Mouse (Mus musculus): ENCODE measurements around the gene Tead4. TPM values are rescaled to one million over a fixed set of nuclear protein-coding genes. Genes with fewer than 3 reads are reported as not detected.

Tead4 gene
- polyA plus RNA-seq, 1 experiment from 2014 or later = 1.5 TPM

DNA sequence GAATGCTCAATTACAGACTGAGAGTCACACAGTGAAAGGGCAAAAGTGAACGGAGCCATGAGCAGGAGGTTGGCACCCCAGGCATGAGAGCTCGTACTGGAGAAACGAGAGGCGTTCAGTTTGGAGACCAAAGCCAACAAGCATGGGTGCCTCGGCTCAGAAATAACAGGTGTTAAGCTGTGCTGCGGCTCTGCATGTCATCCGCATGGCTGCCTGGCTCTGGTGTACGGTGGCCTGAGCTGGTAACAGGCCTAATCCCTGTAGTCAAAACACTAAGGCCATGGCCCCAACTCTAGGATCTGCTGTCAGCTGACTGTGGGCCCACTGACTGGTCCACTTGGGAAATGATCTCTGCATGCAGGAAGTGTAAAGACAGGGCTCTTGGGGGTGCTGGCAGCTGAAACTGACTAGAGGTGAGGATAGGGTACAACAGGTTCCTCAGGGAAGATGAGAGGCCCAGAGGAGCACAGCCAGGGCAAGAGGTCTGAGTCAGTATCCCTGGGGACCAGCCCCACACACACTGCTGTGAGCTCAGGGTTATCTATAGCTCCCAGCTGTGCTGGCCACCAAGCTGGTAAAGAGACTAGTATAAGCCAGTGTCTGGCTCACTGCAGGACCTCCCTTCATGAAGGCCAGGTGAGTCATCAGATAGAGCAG is 35.6 kb downstream of the Tead4 start:
- no peaks in the 10 kb centered on the region for H3K9me3 ChIP-seq (ENCODE audit: control insufficient read depth, low read length)
- no peaks in the 10 kb centered on the region for H3K27me3 ChIP-seq (ENCODE audit: control insufficient read depth, insufficient read depth, low read length)
- no peaks in the 10 kb centered on the region for H3K36me3 ChIP-seq (ENCODE audit: control insufficient read depth, insufficient read depth, low read length)
- no peak overlapping the region for H3K27ac ChIP-seq (ENCODE audit: low read depth, low read length)
- H3K4me3 ChIP-seq (ENCODE audit: low read length) = no peak overlapping the region
- 78% methylated on average over 8 of the region's 8 CpGs for WGBS
- no peaks in the 10 kb centered on the region for H3K4me1 ChIP-seq (ENCODE audit: control insufficient read depth, insufficient read depth, low read length)
- no peak overlapping the region for H3K4me2 ChIP-seq (replicated peaks; ENCODE audit: low read depth, low read length)
- H3K9ac ChIP-seq (ENCODE audit: low read depth, low read length) = no peak overlapping the region
- no peak for ATAC-seq (ENCODE audit: low FRiP score, low TSS enrichment)

DNA sequence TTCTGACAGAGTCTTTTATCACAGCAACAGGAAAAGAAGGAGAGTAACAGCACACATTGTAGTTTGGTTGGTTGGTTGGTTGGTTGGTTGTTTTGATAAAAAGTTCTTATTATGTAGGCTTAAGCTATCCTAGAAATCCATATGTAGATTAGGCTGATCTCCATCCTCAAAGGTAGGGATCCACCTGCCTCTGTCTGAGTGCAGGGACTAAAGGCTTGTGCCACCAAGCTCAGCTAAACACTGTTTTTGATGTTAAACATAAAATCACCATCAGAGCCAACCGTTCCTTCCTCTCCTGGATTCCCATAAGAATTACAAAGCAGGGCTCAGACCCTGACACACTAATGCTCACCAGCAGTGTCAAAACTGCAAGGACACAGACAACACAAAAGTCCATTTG is 39.1 kb downstream of the Tead4 start:
- Histone ChIP-seq H3K4me3 (ENCODE audit: low read length) (no peak overlapping the region), H3K27me3 (ENCODE audit: control insufficient read depth, insufficient read depth, low read length) (no peaks in the 10 kb centered on the region), H3K4me1 (ENCODE audit: control insufficient read depth, insufficient read depth, low read length) (no peaks in the 10 kb centered on the region), H3K4me2 (replicated peaks; ENCODE audit: low read depth, low read length) (no peak overlapping the region), H3K27ac (ENCODE audit: low read depth, low read length) (no peak overlapping the region), H3K9ac (ENCODE audit: low read depth, low read length) (no peak overlapping the region), H3K9me3 (ENCODE audit: control insufficient read depth, low read length) (no peaks in the 10 kb centered on the region), H3K36me3 (ENCODE audit: control insufficient read depth, insufficient read depth, low read length) (no peaks in the 10 kb centered on the region)
- no peak for ATAC-seq (ENCODE audit: low FRiP score, low TSS enrichment)
- 74% methylated on average over 1 of the region's 1 CpGs for WGBS

DNA sequence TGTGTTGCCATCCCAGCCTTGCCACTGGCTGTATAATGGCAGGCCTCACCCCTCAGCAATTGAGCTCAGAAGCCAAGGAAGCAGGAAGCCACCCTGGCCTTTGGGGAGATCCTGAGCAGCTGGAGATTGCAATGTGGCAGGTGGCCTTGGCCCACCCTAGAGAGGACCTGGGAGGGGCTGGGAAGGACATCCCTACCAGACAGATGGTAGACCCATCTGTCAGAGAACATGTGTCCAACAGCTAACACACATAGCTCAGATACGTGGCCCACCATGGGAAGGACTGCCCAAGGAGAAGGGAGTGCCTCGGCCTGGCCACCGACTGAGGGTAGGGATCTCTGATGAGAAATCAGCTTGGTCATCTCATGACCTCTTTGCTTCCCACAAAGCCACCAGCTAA is 41.4 kb downstream of the Tead4 start:
- no peaks in the 10 kb centered on the region for H3K36me3 ChIP-seq (ENCODE audit: control insufficient read depth, insufficient read depth, low read length)
- 92% methylated on average over 3 of the region's 3 CpGs for WGBS
- no peak overlapping the region for H3K27ac ChIP-seq (ENCODE audit: low read depth, low read length)
- no peaks in the 10 kb centered on the region for H3K27me3 ChIP-seq (ENCODE audit: control insufficient read depth, insufficient read depth, low read length)
- no peak for ATAC-seq (ENCODE audit: low FRiP score, low TSS enrichment)
- no peaks in the 10 kb centered on the region for H3K4me1 ChIP-seq (ENCODE audit: control insufficient read depth, insufficient read depth, low read length)
- no peak overlapping the region for H3K4me2 ChIP-seq (replicated peaks; ENCODE audit: low read depth, low read length)
- H3K9ac ChIP-seq (ENCODE audit: low read depth, low read length) = no peak overlapping the region
- H3K4me3 ChIP-seq (ENCODE audit: low read length) = no peak overlapping the region
- no peaks in the 10 kb centered on the region for H3K9me3 ChIP-seq (ENCODE audit: control insufficient read depth, low read length)

DNA sequence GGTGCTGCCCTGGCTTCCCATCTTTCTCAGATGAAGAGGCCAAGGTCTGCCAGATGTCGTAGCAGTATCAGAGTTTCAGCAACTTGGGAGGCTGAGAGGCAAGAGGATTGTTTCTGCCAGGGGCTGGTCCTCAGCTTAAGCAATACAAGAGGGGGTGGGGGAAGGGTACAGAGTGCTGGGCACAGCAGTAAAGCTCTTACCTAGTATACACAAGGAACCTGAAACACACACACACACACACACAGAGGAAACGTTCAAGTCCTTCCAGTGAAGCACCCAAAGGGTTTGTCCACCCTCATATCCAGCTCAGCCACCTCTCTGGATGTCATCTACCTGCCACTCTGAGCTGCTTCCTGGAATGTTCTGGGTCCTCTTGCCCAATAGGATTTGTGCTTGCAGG is 44.7 kb downstream of the Tead4 start:
- Histone ChIP-seq H3K9me3 (ENCODE audit: control insufficient read depth, low read length) (no peaks in the 10 kb centered on the region), H3K27me3 (ENCODE audit: control insufficient read depth, insufficient read depth, low read length) (no peaks in the 10 kb centered on the region), H3K36me3 (ENCODE audit: control insufficient read depth, insufficient read depth, low read length) (no peaks in the 10 kb centered on the region), H3K27ac (ENCODE audit: low read depth, low read length) (no peak overlapping the region), H3K4me1 (ENCODE audit: control insufficient read depth, insufficient read depth, low read length) (no peaks in the 10 kb centered on the region), H3K9ac (ENCODE audit: low read depth, low read length) (no peak overlapping the region), H3K4me3 (ENCODE audit: low read length) (no peak overlapping the region), H3K4me2 (replicated peaks; ENCODE audit: low read depth, low read length) (no peak overlapping the region)
- WGBS = 76% methylated on average over 2 of the region's 2 CpGs
- no peak for ATAC-seq (ENCODE audit: low FRiP score, low TSS enrichment)

DNA sequence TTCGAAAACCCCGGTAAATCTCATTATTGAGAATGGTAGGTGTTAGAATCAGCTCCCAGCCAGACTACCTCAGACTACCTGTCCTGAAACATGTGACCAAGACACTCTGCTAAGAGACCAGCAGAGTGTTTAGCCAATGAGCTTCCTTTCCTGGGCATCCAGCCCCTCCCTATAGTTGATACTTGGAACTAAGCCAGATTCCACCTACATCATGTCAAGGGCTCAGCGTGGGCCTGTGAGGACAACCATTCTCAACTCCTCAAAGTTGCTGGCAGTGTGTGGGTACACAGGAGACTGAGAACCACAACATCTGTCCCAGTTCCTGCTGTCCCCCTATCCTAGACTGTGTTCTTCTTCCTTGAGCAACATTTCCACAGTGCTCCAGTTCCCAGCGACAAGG is 45.3 kb downstream of the Tead4 start:
- Histone ChIP-seq H3K4me3 (ENCODE audit: low read length) (no peak overlapping the region), H3K4me1 (ENCODE audit: control insufficient read depth, insufficient read depth, low read length) (no peaks in the 10 kb centered on the region), H3K9me3 (ENCODE audit: control insufficient read depth, low read length) (no peaks in the 10 kb centered on the region), H3K9ac (ENCODE audit: low read depth, low read length) (no peak overlapping the region), H3K27ac (ENCODE audit: low read depth, low read length) (no peak overlapping the region), H3K4me2 (replicated peaks; ENCODE audit: low read depth, low read length) (no peak overlapping the region), H3K27me3 (ENCODE audit: control insufficient read depth, insufficient read depth, low read length) (no peaks in the 10 kb centered on the region), H3K36me3 (ENCODE audit: control insufficient read depth, insufficient read depth, low read length) (no peaks in the 10 kb centered on the region)
- WGBS = 79% methylated on average over 4 of the region's 4 CpGs
- no peak for ATAC-seq (ENCODE audit: low FRiP score, low TSS enrichment)

DNA sequence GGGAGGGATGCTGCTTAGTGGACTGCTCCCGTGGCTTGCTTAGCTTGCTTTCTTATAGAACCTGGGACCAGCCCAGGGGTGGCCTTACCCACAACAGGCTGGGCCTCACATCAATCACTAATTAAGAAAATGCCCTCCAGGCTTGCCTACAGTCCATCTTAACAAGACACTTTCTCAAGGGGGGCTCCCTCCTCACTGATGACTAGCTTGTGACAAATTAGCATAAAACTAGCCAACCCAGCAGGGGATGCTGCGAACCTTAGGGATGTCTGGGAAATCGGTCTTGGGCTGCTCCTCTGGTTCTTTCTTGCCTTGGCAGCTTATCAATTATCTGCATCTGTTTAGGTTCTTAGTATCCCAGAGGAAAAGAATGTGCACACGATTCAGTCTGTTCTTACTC is 46.1 kb downstream of the Tead4 start:
- no peaks in the 10 kb centered on the region for H3K36me3 ChIP-seq (ENCODE audit: control insufficient read depth, insufficient read depth, low read length)
- WGBS = 71% methylated on average over 4 of the region's 4 CpGs
- ATAC-seq (ENCODE audit: low FRiP score, low TSS enrichment) = no peak
- H3K27me3 ChIP-seq (ENCODE audit: control insufficient read depth, insufficient read depth, low read length) = no peaks in the 10 kb centered on the region
- no peaks in the 10 kb centered on the region for H3K9me3 ChIP-seq (ENCODE audit: control insufficient read depth, low read length)
- H3K4me2 ChIP-seq (replicated peaks; ENCODE audit: low read depth, low read length) = no peak overlapping the region
- H3K4me1 ChIP-seq (ENCODE audit: control insufficient read depth, insufficient read depth, low read length) = no peaks in the 10 kb centered on the region
- H3K9ac ChIP-seq (ENCODE audit: low read depth, low read length) = no peak overlapping the region
- no peak overlapping the region for H3K27ac ChIP-seq (ENCODE audit: low read depth, low read length)
- no peak overlapping the region for H3K4me3 ChIP-seq (ENCODE audit: low read length)

DNA sequence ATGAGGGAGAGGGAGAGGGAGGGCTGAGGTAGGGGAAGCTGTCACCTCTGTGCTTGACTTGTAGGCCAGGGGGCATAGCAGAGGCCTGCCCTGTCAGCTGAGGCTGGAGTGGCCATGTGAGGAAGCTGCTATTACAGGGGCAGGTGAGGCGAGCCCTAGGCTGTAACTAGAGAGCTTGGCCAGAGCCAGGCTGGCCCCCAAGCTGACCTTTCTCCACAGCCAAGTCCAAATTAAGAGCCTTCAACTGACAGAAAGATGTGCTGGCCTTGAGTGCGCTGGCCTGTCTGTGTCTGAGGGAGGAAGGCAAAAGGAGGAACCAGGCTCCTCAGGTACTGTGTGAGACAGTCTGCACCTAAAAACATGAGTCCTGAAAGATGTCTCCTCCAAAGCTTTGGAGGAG is 47.5 kb downstream of the Tead4 start:
- no peak for ATAC-seq (ENCODE audit: low FRiP score, low TSS enrichment)
- no peaks in the 10 kb centered on the region for H3K9me3 ChIP-seq (ENCODE audit: control insufficient read depth, low read length)
- no peak overlapping the region for H3K4me2 ChIP-seq (replicated peaks; ENCODE audit: low read depth, low read length)
- no peaks in the 10 kb centered on the region for H3K36me3 ChIP-seq (ENCODE audit: control insufficient read depth, insufficient read depth, low read length)
- H3K27ac ChIP-seq (ENCODE audit: low read depth, low read length) = no peak overlapping the region
- H3K27me3 ChIP-seq (ENCODE audit: control insufficient read depth, insufficient read depth, low read length) = no peaks in the 10 kb centered on the region
- WGBS = 46% methylated on average over 2 of the region's 2 CpGs
- H3K4me3 ChIP-seq (ENCODE audit: low read length) = no peak overlapping the region
- no peak overlapping the region for H3K9ac ChIP-seq (ENCODE audit: low read depth, low read length)
- H3K4me1 ChIP-seq (ENCODE audit: control insufficient read depth, insufficient read depth, low read length) = no peaks in the 10 kb centered on the region

DNA sequence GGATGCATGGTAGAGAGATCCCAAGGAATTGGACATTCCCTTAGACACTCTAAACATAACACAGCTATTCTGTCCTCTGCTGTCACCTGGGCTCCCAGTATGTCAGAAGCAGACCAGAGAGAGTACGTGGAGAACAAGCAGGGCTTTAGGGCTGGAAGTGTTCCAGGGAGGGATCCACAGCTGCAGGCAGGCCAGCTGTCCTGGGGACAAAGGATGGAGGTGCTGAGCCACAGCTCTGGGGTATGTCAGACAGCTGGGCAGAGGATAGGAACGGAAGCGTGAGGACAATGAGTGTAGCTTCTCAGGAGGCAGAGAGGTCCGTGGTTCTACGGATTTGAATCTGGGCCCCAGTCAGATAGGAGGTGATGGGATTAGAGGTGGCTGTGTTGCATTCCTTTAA is 50.0 kb downstream of the Tead4 start:
- Histone ChIP-seq H3K27ac (ENCODE audit: low read depth, low read length) (no peak overlapping the region), H3K27me3 (ENCODE audit: control insufficient read depth, insufficient read depth, low read length) (no peaks in the 10 kb centered on the region), H3K4me2 (replicated peaks; ENCODE audit: low read depth, low read length) (no peak overlapping the region), H3K4me1 (ENCODE audit: control insufficient read depth, insufficient read depth, low read length) (no peaks in the 10 kb centered on the region), H3K36me3 (ENCODE audit: control insufficient read depth, insufficient read depth, low read length) (no peaks in the 10 kb centered on the region), H3K9me3 (ENCODE audit: control insufficient read depth, low read length) (no peaks in the 10 kb centered on the region), H3K9ac (ENCODE audit: low read depth, low read length) (no peak overlapping the region), H3K4me3 (ENCODE audit: low read length) (no peak overlapping the region)
- 87% methylated on average over 5 of the region's 5 CpGs for WGBS
- no peak for ATAC-seq (ENCODE audit: low FRiP score, low TSS enrichment)

DNA sequence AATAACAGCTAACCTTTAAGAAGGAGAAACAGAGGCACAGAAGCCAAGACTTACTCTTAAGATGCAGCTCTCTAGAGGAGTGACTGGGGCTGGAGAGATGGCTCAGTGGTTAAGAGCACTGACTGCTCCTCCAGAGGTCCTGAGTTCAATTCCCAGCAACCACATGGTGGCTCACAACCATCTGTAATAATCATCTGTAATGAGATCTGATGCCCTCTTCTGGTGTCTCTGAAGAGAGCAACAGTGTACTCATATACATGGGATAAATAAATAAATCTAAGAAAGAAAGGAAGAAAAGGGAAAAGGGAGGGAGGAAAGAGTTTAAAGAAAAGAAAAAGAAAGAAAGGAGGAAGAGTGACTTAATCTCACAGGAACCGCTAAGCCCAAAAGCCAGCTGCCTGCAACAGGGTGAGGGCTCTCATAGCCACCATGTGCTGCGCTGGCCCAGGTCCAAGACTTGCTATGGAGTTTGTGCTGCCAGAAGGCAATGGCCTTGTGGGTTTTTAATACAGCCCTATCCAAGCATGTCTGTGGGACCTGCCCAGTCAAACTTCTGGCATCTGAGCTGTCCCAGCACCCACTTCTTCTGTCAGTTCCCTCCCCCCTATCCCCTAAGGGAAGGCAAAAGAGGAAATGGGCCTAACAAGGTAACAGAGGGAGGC is 63.4 kb downstream of the Tead4 start:
- no peak for ATAC-seq (ENCODE audit: low FRiP score, low TSS enrichment)
- 78% methylated on average over 2 of the region's 2 CpGs for WGBS
- no peak overlapping the region for H3K27ac ChIP-seq (ENCODE audit: low read depth, low read length)

More for the DNA sequence above, 63.4 kb downstream of the Tead4 start:
- H3K4me3 ChIP-seq (ENCODE audit: low read length) = no peak overlapping the region
- no peaks in the 10 kb centered on the region for H3K27me3 ChIP-seq (ENCODE audit: control insufficient read depth, insufficient read depth, low read length)
- no peaks in the 10 kb centered on the region for H3K4me1 ChIP-seq (ENCODE audit: control insufficient read depth, insufficient read depth, low read length)
- no peak overlapping the region for H3K4me2 ChIP-seq (replicated peaks; ENCODE audit: low read depth, low read length)
- no peaks in the 10 kb centered on the region for H3K9me3 ChIP-seq (ENCODE audit: control insufficient read depth, low read length)
- H3K36me3 ChIP-seq (ENCODE audit: control insufficient read depth, insufficient read depth, low read length) = no peaks in the 10 kb centered on the region
- no peak overlapping the region for H3K9ac ChIP-seq (ENCODE audit: low read depth, low read length)

Measured in kidney, embryonic 14.5 days (tissue).